Mouse (Mus musculus) cortical plate, adult 2 months (tissue): ENCODE measurements around the gene Gm5624.
"Not testable (repeated sequence)": the region's sequence is repeated elsewhere in the genome, so short reads cannot be mapped to it uniquely, and the experiment has no call there.

Source experiments
- CTCF ChIP-seq: fragments of 200-500 bp; IDR thresholded peaks from 2 replicates; pipeline ENCODE4 v1.5.1; 2011; ENCODE audit warnings: mild to moderate bottlenecking, control low read depth, low read length; ENCODE audit not compliant: insufficient read depth; ENCODE audit errors: extremely low read depth
- POLR2A ChIP-seq: fragments of 200-500 bp; IDR thresholded peaks from 2 replicates; pipeline ENCODE4 v1.6.1; 2011; ENCODE audit warnings: mild to moderate bottlenecking, low read length, control low read depth; ENCODE audit not compliant: insufficient read depth; ENCODE audit errors: extremely low read depth

DNA sequence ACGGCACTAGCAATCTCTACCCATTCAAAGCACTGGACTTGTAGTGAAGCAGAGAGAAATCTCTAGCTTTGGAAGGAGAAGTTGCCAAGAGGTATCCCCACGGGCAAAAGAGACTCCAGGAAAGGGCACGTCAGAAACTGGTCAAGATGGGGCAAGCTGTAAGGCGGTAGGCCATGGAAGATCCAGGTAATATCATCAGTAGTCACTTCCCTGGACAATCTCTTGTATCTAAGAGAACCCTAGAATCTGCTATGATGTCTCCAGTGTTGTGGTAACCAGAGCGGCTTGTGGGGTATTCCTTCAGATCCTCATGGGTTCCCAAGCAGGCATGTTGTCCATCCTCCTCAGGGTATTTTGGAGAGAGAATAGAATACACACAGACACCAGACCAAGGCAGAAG lies 109.8 kb downstream of the Gm5624 start, which contains the start of gene Gm17093:
- not testable (repeated sequence) for TF ChIP-seq CTCF, POLR2A
